Mouse (Mus musculus): ENCODE results near the gene Nsun5.
"Not testable (repeated sequence)": the region's sequence is repeated elsewhere in the genome, so short reads cannot be mapped to it uniquely, and the experiment has no call there.

Nsun5 gene

GRCm38 (mm10) chr5:135369787-135370654 lies at the start of gene Nsun5:
Gene Nsun5, plus strand, starts transcription at chr5:135369953.
- DNase-seq (ENCODE audit: low spot score) = peak; percentile 96

GRCm38 (mm10) chr5:135322197-135322596 lies 47.6 kb upstream of the Nsun5 start:
- no peak for DNase-seq (ENCODE audit: low spot score)

GRCm38 (mm10) chr5:135326121-135326659 lies 43.6 kb upstream of the Nsun5 start:
- DNase-seq (ENCODE audit: low spot score) = no peak

GRCm38 (mm10) chr5:135329471-135329870 lies 40.3 kb upstream of the Nsun5 start:
- no peak for DNase-seq (ENCODE audit: low spot score)

- DNase-seq (ENCODE audit: low spot score) = no peak
These were observed 39.6 kb upstream of the Nsun5 start for GRCm38 (mm10) chr5:135330201-135330600.

- DNase-seq (ENCODE audit: low spot score) = no peak
These were observed 38.6 kb upstream of the Nsun5 start for GRCm38 (mm10) chr5:135331161-135331560.

- DNase-seq (ENCODE audit: low spot score) = no peak
These were observed 32.2 kb upstream of the Nsun5 start for GRCm38 (mm10) chr5:135337575-135337974.

GRCm38 (mm10) chr5:135345989-135346388 lies 23.8 kb upstream of the Nsun5 start:
- DNase-seq (ENCODE audit: low spot score) = no peak

GRCm38 (mm10) chr5:135346430-135346829 lies 23.3 kb upstream of the Nsun5 start:
- no peak for DNase-seq (ENCODE audit: low spot score)

- no peak for DNase-seq (ENCODE audit: low spot score)
These were observed 22.2 kb upstream of the Nsun5 start for GRCm38 (mm10) chr5:135347511-135348011.

- peak; percentile 92 for DNase-seq (ENCODE audit: low spot score)
These were observed 19.9 kb upstream of the Nsun5 start, which contains the start of gene Fkbp6 for GRCm38 (mm10) chr5:135349862-135350261. Gene Fkbp6, minus strand, starts transcription at chr5:135350044.

GRCm38 (mm10) chr5:135351606-135352005 lies 18.1 kb upstream of the Nsun5 start:
- DNase-seq (ENCODE audit: low spot score) = no peak

GRCm38 (mm10) chr5:135352995-135353394 lies 16.8 kb upstream of the Nsun5 start, which contains the start of gene Trim50:
Gene Trim50, plus strand, starts transcription at chr5:135353295.
- DNase-seq (ENCODE audit: low spot score) = no peak

GRCm38 (mm10) chr5:135353564-135353963 lies 16.2 kb upstream of the Nsun5 start:
- DNase-seq (ENCODE audit: low spot score) = peak; percentile 77

GRCm38 (mm10) chr5:135356090-135356489 lies 13.7 kb upstream of the Nsun5 start:
- DNase-seq (ENCODE audit: low spot score) = no peak

- peak; percentile 64 for DNase-seq (ENCODE audit: low spot score)
These were observed 12.2 kb upstream of the Nsun5 start for GRCm38 (mm10) chr5:135357556-135357955.

GRCm38 (mm10) chr5:135359772-135360171 lies 10.0 kb upstream of the Nsun5 start:
- DNase-seq (ENCODE audit: low spot score) = peak; percentile 81

- no peak for DNase-seq (ENCODE audit: low spot score)
These were observed 7.2 kb upstream of the Nsun5 start for GRCm38 (mm10) chr5:135362572-135362971.

- no peak for DNase-seq (ENCODE audit: low spot score)
These were observed 6.2 kb upstream of the Nsun5 start for GRCm38 (mm10) chr5:135363540-135363939.

GRCm38 (mm10) chr5:135367841-135368240 lies 1.9 kb upstream of the Nsun5 start:
- no peak for DNase-seq (ENCODE audit: low spot score)

GRCm38 (mm10) chr5:135368312-135368711 lies 1.4 kb upstream of the Nsun5 start:
- no peak for DNase-seq (ENCODE audit: low spot score)

- not testable (repeated sequence) for DNase-seq (ENCODE audit: low spot score)
These were observed 557 bp upstream of the Nsun5 start for GRCm38 (mm10) chr5:135369196-135369595.

- no peak for DNase-seq (ENCODE audit: low spot score)
These were observed 1.4 kb downstream of the Nsun5 start for GRCm38 (mm10) chr5:135371195-135371594.
